ENCODE assay signal across 8 mouse cellular contexts in genomic region chr10:13868371-13869321, GRCm38 (mm10). TPM values are rescaled to one million over a fixed set of nuclear protein-coding genes. Genes with fewer than 3 reads are reported as not detected.
DNase-seq lines count a peak whose midpoint lies in the region; ATAC-seq lines count a peak whose summit lies in the region.

Gene Aig1, minus strand, starts transcription at chr10:13868980.

- no peaks in the 10 kb centered on the region for H3K36me3 ChIP-seq in forebrain, embryonic 14.5 days (ENCODE audit: control insufficient read depth, insufficient read depth, low read length)
- no peaks in the 10 kb centered on the region for H3K36me3 ChIP-seq in liver, embryonic 15.5 days (replicated peaks)
- H3K36me3 ChIP-seq in neural tube, embryonic 11.5 days (ENCODE audit: control insufficient read depth, insufficient read depth, low read length), result no peaks in the 10 kb centered on the region
- no peaks in the 10 kb centered on the region for H3K36me3 ChIP-seq in stomach, embryonic 15.5 days

- peak; percentile 83 for ATAC-seq in CD4-positive, CD25-positive, alpha-beta regulatory T cell, adult 4 months
- ATAC-seq in cerebellum, adult (ENCODE audit: insufficient number of reproducible peaks, low FRiP score, low TSS enrichment), result peak; percentile 87
- ATAC-seq in forebrain, embryonic 14.5 days, result peak; percentile 96
- peak; percentile 94 for ATAC-seq in liver, embryonic 15.5 days (ENCODE audit: insufficient read depth)
- ATAC-seq in neural tube, embryonic 11.5 days (ENCODE audit: insufficient read depth, low FRiP score, low TSS enrichment), result peak; percentile 93
- peak; percentile 91 for ATAC-seq in stomach, embryonic 15.5 days (ENCODE audit: insufficient read depth, low FRiP score, low read depth)

- H3K4me1 ChIP-seq in forebrain, embryonic 14.5 days (ENCODE audit: control insufficient read depth, insufficient read depth, low read length), result no peaks in the 10 kb centered on the region
- peaks cover 31% of the 10 kb centered on the region for H3K4me1 ChIP-seq in liver, embryonic 15.5 days (replicated peaks)
- no peaks in the 10 kb centered on the region for H3K4me1 ChIP-seq in neural tube, embryonic 11.5 days (ENCODE audit: control insufficient read depth, insufficient read depth, low read length)
- H3K4me1 ChIP-seq in stomach, embryonic 15.5 days, result no peaks in the 10 kb centered on the region; the same call in 1 of the 2 replicates

- DNase-seq in forebrain, embryonic 14.5 days (ENCODE audit: low spot score), result peak; percentile 79
- peak; percentile 79 to 82 for DNase-seq in heart, postnatal 14 days
- DNase-seq in large intestine, adult 2 months (ENCODE audit: low read depth, low spot score), result no peak
- peak; percentile 68 for DNase-seq in neural tube, embryonic 11.5 days (ENCODE audit: low spot score)

- H3K27me3 ChIP-seq in forebrain, embryonic 14.5 days (replicated peaks; ENCODE audit: control insufficient read depth, insufficient read depth, low read length), result no peaks in the 10 kb centered on the region
- no peaks in the 10 kb centered on the region for H3K27me3 ChIP-seq in liver, embryonic 15.5 days
- no peaks in the 10 kb centered on the region for H3K27me3 ChIP-seq in neural tube, embryonic 11.5 days (ENCODE audit: control insufficient read depth, insufficient read depth, low read length)
- no peaks in the 10 kb centered on the region for H3K27me3 ChIP-seq in stomach, embryonic 15.5 days (replicated peaks)

- no peaks in the 10 kb centered on the region for H3K9me3 ChIP-seq in forebrain, embryonic 14.5 days (replicated peaks; ENCODE audit: control insufficient read depth, low read length)
- H3K9me3 ChIP-seq in liver, embryonic 15.5 days (replicated peaks), result no peaks in the 10 kb centered on the region
- H3K9me3 ChIP-seq in neural tube, embryonic 11.5 days (ENCODE audit: control insufficient read depth, low read length), result no peaks in the 10 kb centered on the region
- H3K9me3 ChIP-seq in stomach, embryonic 15.5 days, result no peaks in the 10 kb centered on the region

- peak within 1 kb of the TSS; percentile 83 for H3K9ac ChIP-seq in forebrain, embryonic 14.5 days (ENCODE audit: low read length)
- peak within 1 kb of the TSS; percentile 66 for H3K9ac ChIP-seq in liver, embryonic 15.5 days
- H3K9ac ChIP-seq in neural tube, embryonic 11.5 days (ENCODE audit: low read length), result peak within 1 kb of the TSS; percentile 86
- peak within 1 kb of the TSS; percentile 44 for H3K9ac ChIP-seq in stomach, embryonic 15.5 days

- H3K4me3 ChIP-seq in forebrain, embryonic 14.5 days (ENCODE audit: low read depth, low read length), result peak within 1 kb of the TSS; percentile 74
- H3K4me3 ChIP-seq in liver, embryonic 15.5 days (replicated peaks), result peak within 1 kb of the TSS; percentile 74
- peak within 1 kb of the TSS; percentile 72 for H3K4me3 ChIP-seq in neural tube, embryonic 11.5 days (ENCODE audit: low read depth, low read length)
- peak within 1 kb of the TSS; percentile 69 for H3K4me3 ChIP-seq in stomach, embryonic 15.5 days (replicated peaks)

- 1% methylated on average over 60 of the region's 77 CpGs for WGBS in forebrain, embryonic 14.5 days
- under 1% methylated on average over 76 of the region's 77 CpGs for WGBS in large intestine, adult 2 months
- WGBS in liver, embryonic 15.5 days (ENCODE audit: insufficient replicate concordance), result 2% methylated on average over 71 of the region's 77 CpGs
- WGBS in neural tube, embryonic 11.5 days, result 4% methylated on average over 52 of the region's 77 CpGs
- 3% methylated on average over 54 of the region's 77 CpGs for WGBS in stomach, embryonic 15.5 days

- peak within 1 kb of the TSS; percentile 79 for H3K4me2 ChIP-seq in forebrain, embryonic 14.5 days (ENCODE audit: low read length)
- peak within 1 kb of the TSS; percentile 89 for H3K4me2 ChIP-seq in liver, embryonic 15.5 days
- peak within 1 kb of the TSS; percentile 74 for H3K4me2 ChIP-seq in neural tube, embryonic 11.5 days (ENCODE audit: low read depth)
- peak within 1 kb of the TSS; percentile 82 for H3K4me2 ChIP-seq in stomach, embryonic 15.5 days

- H3K27ac ChIP-seq in forebrain, embryonic 14.5 days (ENCODE audit: low read depth, low read length), result peak within 1 kb of the TSS; percentile 39; the same call in 1 of the 2 replicates
- H3K27ac ChIP-seq in liver, embryonic 15.5 days (replicated peaks), result peak within 1 kb of the TSS; percentile 68
- peak within 1 kb of the TSS; percentile 49; the same call in 1 of the 2 replicates for H3K27ac ChIP-seq in neural tube, embryonic 11.5 days (ENCODE audit: low read depth, low read length)
- H3K27ac ChIP-seq in stomach, embryonic 15.5 days, result peak within 1 kb of the TSS; percentile 68

- intact Hi-C loops in heart, postnatal 14 days (cut with DNase I), result loop anchor here (5.0 kb wide), 2 partner anchors 94 to 306 kb away; no protein-coding TSS in a partner anchor

RNA-seq across cellular contexts. Expression of gene Aig1, which starts in this region (rescaled TPM):
- polyA plus RNA-seq in CD4-positive, CD25-positive, alpha-beta regulatory T cell, adult 4 months (2017; shearing (Covaris generic)), result 10 to 100 TPM; 24.0 to 28.3 TPM
- 59.5 and 65.3 TPM in 2 replicates for polyA plus RNA-seq in forebrain, embryonic 14.5 days (2014; fragmentation: Nextera tagmentation; extraction: Ambion mirVana)
- total RNA-seq in heart, postnatal 14 days (2021), result 10 to 100 TPM; 55.5 to 60.1 TPM
- polyA plus RNA-seq in large intestine, adult 2 months (2012; rRNA removed), result 69.8 and 87.1 TPM in 2 replicates
- polyA plus RNA-seq in liver, embryonic 15.5 days (2015; fragmentation: Nextera tagmentation; extraction: Ambion mirVana), result 14.5 and 19.8 TPM in 2 replicates
- polyA plus RNA-seq in neural tube, embryonic 11.5 days (2014; fragmentation: Nextera tagmentation; extraction: Ambion mirVana), result 35.4 and 44.1 TPM in 2 replicates
- polyA plus RNA-seq in stomach, embryonic 15.5 days (2015; fragmentation: Nextera tagmentation; extraction: Ambion mirVana), result 43.9 and 45.9 TPM in 2 replicates
